Mouse (Mus musculus) bone marrow, adult 2 months (tissue): ENCODE results near the gene Samd5.

Experiments
- CTCF ChIP-seq: fragments of 200-500 bp; IDR thresholded peaks from 2 replicates; pipeline ENCODE4 v1.5.1; 2011; ENCODE audit warnings: low read length, control low read depth; ENCODE audit not compliant: control insufficient read depth, insufficient read depth
- POLR2A ChIP-seq: fragments of 200-500 bp; IDR thresholded peaks from 2 replicates; pipeline ENCODE4 v1.6.1; 2011; ENCODE audit warnings: low read depth, mild to moderate bottlenecking, control low read depth, low read length, borderline replicate concordance; ENCODE audit not compliant: control insufficient read depth

GRCm38 (mm10) chr10:9608854-9609253 is 66.2 kb downstream of the Samd5 start:
- TF ChIP-seq CTCF (no peak), POLR2A (no peak)
